Mouse (Mus musculus): Measurements from ENCODE around the gene Adk. TPM values are rescaled to one million over a fixed set of nuclear protein-coding genes. Genes with fewer than 3 reads are reported as not detected.

Adk gene
- polyA plus RNA-seq, 1 experiment from 2014 or later = 104 TPM

- Histone ChIP-seq H3K27ac (no peak overlapping the region), H3K27me3 (no peaks in the 10 kb centered on the region), H3K4me1 (no peaks in the 10 kb centered on the region), H3K4me2 (no peak overlapping the region), H3K9ac (no peak overlapping the region), H3K36me3 (ENCODE audit: poor library complexity, severe bottlenecking) (no peaks in the 10 kb centered on the region), H3K9me3 (replicated peaks) (no peaks in the 10 kb centered on the region), H3K4me3 (no peak overlapping the region)
- WGBS = 88% methylated on average over 4 of the region's 4 CpGs
- ATAC-seq = no peak
Measured at GRCm38 (mm10) chr14:21110492-21110891, 58.1 kb downstream of the Adk start.

- H3K4me1 ChIP-seq = no peaks in the 10 kb centered on the region
- no peak for ATAC-seq
- 94% methylated on average over 1 of the region's 1 CpGs for WGBS
- no peak overlapping the region for H3K4me3 ChIP-seq
- H3K4me2 ChIP-seq = no peak overlapping the region
- H3K36me3 ChIP-seq (ENCODE audit: poor library complexity, severe bottlenecking) = no peaks in the 10 kb centered on the region
- H3K27ac ChIP-seq = no peak overlapping the region
- H3K9ac ChIP-seq = no peak overlapping the region
- H3K9me3 ChIP-seq (replicated peaks) = no peaks in the 10 kb centered on the region
- no peaks in the 10 kb centered on the region for H3K27me3 ChIP-seq
Measured at GRCm38 (mm10) chr14:21111500-21111899, 59.1 kb downstream of the Adk start.

GRCm38 (mm10) chr14:21112174-21112573 lies 59.8 kb downstream of the Adk start:
- no peak overlapping the region for H3K4me3 ChIP-seq
- H3K27me3 ChIP-seq = no peaks in the 10 kb centered on the region
- H3K36me3 ChIP-seq (ENCODE audit: poor library complexity, severe bottlenecking) = no peaks in the 10 kb centered on the region
- no peaks in the 10 kb centered on the region for H3K9me3 ChIP-seq (replicated peaks)
- H3K27ac ChIP-seq = no peak overlapping the region
- no peak overlapping the region for H3K4me2 ChIP-seq
- H3K4me1 ChIP-seq = no peaks in the 10 kb centered on the region
- no peak for ATAC-seq
- WGBS = 95% methylated on average over 5 of the region's 5 CpGs
- H3K9ac ChIP-seq = no peak overlapping the region

GRCm38 (mm10) chr14:21112742-21113141 lies 60.4 kb downstream of the Adk start:
- WGBS = 82% methylated on average over 6 of the region's 6 CpGs
- Histone ChIP-seq H3K9me3 (replicated peaks) (no peaks in the 10 kb centered on the region), H3K36me3 (ENCODE audit: poor library complexity, severe bottlenecking) (no peaks in the 10 kb centered on the region), H3K27ac (no peak overlapping the region), H3K4me2 (no peak overlapping the region), H3K9ac (no peak overlapping the region), H3K4me1 (no peaks in the 10 kb centered on the region), H3K27me3 (no peaks in the 10 kb centered on the region), H3K4me3 (no peak overlapping the region)
- no peak for ATAC-seq

- Histone ChIP-seq H3K27me3 (no peaks in the 10 kb centered on the region), H3K4me1 (no peaks in the 10 kb centered on the region), H3K9me3 (replicated peaks) (no peaks in the 10 kb centered on the region), H3K36me3 (ENCODE audit: poor library complexity, severe bottlenecking) (no peaks in the 10 kb centered on the region), H3K4me2 (no peak overlapping the region), H3K27ac (no peak overlapping the region), H3K9ac (no peak overlapping the region), H3K4me3 (no peak overlapping the region)
- no peak for ATAC-seq
Measured at GRCm38 (mm10) chr14:21114339-21114738, 62.0 kb downstream of the Adk start.

GRCm38 (mm10) chr14:21115318-21115717 lies 62.9 kb downstream of the Adk start:
- Histone ChIP-seq H3K4me2 (no peak overlapping the region), H3K4me3 (no peak overlapping the region), H3K4me1 (no peaks in the 10 kb centered on the region), H3K27ac (no peak overlapping the region), H3K27me3 (no peaks in the 10 kb centered on the region), H3K36me3 (ENCODE audit: poor library complexity, severe bottlenecking) (no peaks in the 10 kb centered on the region), H3K9ac (no peak overlapping the region), H3K9me3 (replicated peaks) (no peaks in the 10 kb centered on the region)
- 57% methylated on average over 4 of the region's 4 CpGs for WGBS
- ATAC-seq = no peak

- H3K4me2 ChIP-seq = no peak overlapping the region
- H3K9me3 ChIP-seq (replicated peaks) = no peaks in the 10 kb centered on the region
- H3K4me3 ChIP-seq = no peak overlapping the region
- H3K9ac ChIP-seq = no peak overlapping the region
- H3K27ac ChIP-seq = no peak overlapping the region
- H3K4me1 ChIP-seq = no peaks in the 10 kb centered on the region
- no peak for ATAC-seq
- 67% methylated on average over 3 of the region's 3 CpGs for WGBS
- H3K36me3 ChIP-seq (ENCODE audit: poor library complexity, severe bottlenecking) = no peaks in the 10 kb centered on the region
- H3K27me3 ChIP-seq = no peaks in the 10 kb centered on the region
Measured at GRCm38 (mm10) chr14:21115888-21116460, 63.6 kb downstream of the Adk start.

GRCm38 (mm10) chr14:21118095-21118494 lies 65.7 kb downstream of the Adk start:
- H3K9ac ChIP-seq = no peak overlapping the region
- H3K4me3 ChIP-seq = no peak overlapping the region
- no peak overlapping the region for H3K27ac ChIP-seq
- H3K36me3 ChIP-seq (ENCODE audit: poor library complexity, severe bottlenecking) = no peaks in the 10 kb centered on the region
- no peaks in the 10 kb centered on the region for H3K9me3 ChIP-seq (replicated peaks)
- 56% methylated on average over 4 of the region's 4 CpGs for WGBS
- H3K4me2 ChIP-seq = no peak overlapping the region
- no peak for ATAC-seq
- no peaks in the 10 kb centered on the region for H3K4me1 ChIP-seq
- no peaks in the 10 kb centered on the region for H3K27me3 ChIP-seq

- no peak overlapping the region for H3K4me2 ChIP-seq
- no peaks in the 10 kb centered on the region for H3K4me1 ChIP-seq
- H3K36me3 ChIP-seq (ENCODE audit: poor library complexity, severe bottlenecking) = no peaks in the 10 kb centered on the region
- no peak overlapping the region for H3K27ac ChIP-seq
- ATAC-seq = no peak
- 87% methylated on average over 9 of the region's 9 CpGs for WGBS
- H3K9me3 ChIP-seq (replicated peaks) = no peaks in the 10 kb centered on the region
- H3K4me3 ChIP-seq = no peak overlapping the region
- H3K9ac ChIP-seq = no peak overlapping the region
- H3K27me3 ChIP-seq = no peaks in the 10 kb centered on the region
Measured at GRCm38 (mm10) chr14:21119653-21120313, 67.4 kb downstream of the Adk start.

GRCm38 (mm10) chr14:21120473-21120872 lies 68.1 kb downstream of the Adk start:
- Histone ChIP-seq H3K9me3 (replicated peaks) (no peaks in the 10 kb centered on the region), H3K4me1 (no peaks in the 10 kb centered on the region), H3K36me3 (ENCODE audit: poor library complexity, severe bottlenecking) (no peaks in the 10 kb centered on the region), H3K27me3 (no peaks in the 10 kb centered on the region), H3K4me2 (no peak overlapping the region), H3K27ac (no peak overlapping the region), H3K9ac (no peak overlapping the region), H3K4me3 (no peak overlapping the region)
- 46% methylated on average over 3 of the region's 3 CpGs for WGBS
- ATAC-seq = no peak

- Histone ChIP-seq H3K27me3 (no peaks in the 10 kb centered on the region), H3K36me3 (ENCODE audit: poor library complexity, severe bottlenecking) (no peaks in the 10 kb centered on the region), H3K9me3 (replicated peaks) (no peaks in the 10 kb centered on the region), H3K4me1 (no peaks in the 10 kb centered on the region), H3K4me3 (no peak overlapping the region), H3K27ac (no peak overlapping the region), H3K4me2 (no peak overlapping the region), H3K9ac (no peak overlapping the region)
- WGBS = 93% methylated on average over 6 of the region's 6 CpGs
- no peak for ATAC-seq
Measured at GRCm38 (mm10) chr14:21127215-21127614, 74.8 kb downstream of the Adk start.

GRCm38 (mm10) chr14:21136906-21137305 lies 84.5 kb downstream of the Adk start:
- Histone ChIP-seq H3K4me1 (no peaks in the 10 kb centered on the region), H3K4me2 (no peak overlapping the region), H3K9me3 (replicated peaks) (no peaks in the 10 kb centered on the region), H3K36me3 (ENCODE audit: poor library complexity, severe bottlenecking) (no peaks in the 10 kb centered on the region), H3K4me3 (no peak overlapping the region), H3K27me3 (no peaks in the 10 kb centered on the region), H3K9ac (no peak overlapping the region), H3K27ac (no peak overlapping the region)
- peak; percentile 82 for ATAC-seq
- 32% methylated on average over 1 of the region's 1 CpGs for WGBS

- WGBS = 65% methylated on average over 1 of the region's 1 CpGs
Measured at GRCm38 (mm10) chr14:21142603-21143002, 90.2 kb downstream of the Adk start.

More at GRCm38 (mm10) chr14:21142603-21143002, 90.2 kb downstream of the Adk start:
- Histone ChIP-seq H3K9me3 (replicated peaks) (no peaks in the 10 kb centered on the region), H3K4me2 (no peak overlapping the region), H3K27me3 (no peaks in the 10 kb centered on the region), H3K36me3 (ENCODE audit: poor library complexity, severe bottlenecking) (no peaks in the 10 kb centered on the region), H3K4me1 (peaks cover 23% of the 10 kb centered on the region; the same call in 1 of the 2 replicates), H3K9ac (no peak overlapping the region), H3K4me3 (no peak overlapping the region), H3K27ac (peak overlapping the region; percentile 57)
- no peak for ATAC-seq

Measured in forebrain, embryonic 13.5 days (tissue).